Mouse (Mus musculus) cerebellum, adult 2 months (tissue): ENCODE results near the gene Ly6g6f. TPM values are rescaled to one million over a fixed set of nuclear protein-coding genes. Genes with fewer than 3 reads are reported as not detected.
A peak's percentile ranks its signal among the peaks of the same experiment; 100 is the strongest.

Source experiments
- DNase-seq, 2 experiments: peaks; one replicate each; pipeline ENCODE4 v3.0.0; 2021
- H3K27ac ChIP-seq: fragments of 200-500 bp; 2 replicates; pipeline ENCODE4 v1.5.1; 2012; ENCODE audit warnings: low read length, control low read depth, inconsistent platforms; ENCODE audit not compliant: insufficient read depth
- H3K27me3 ChIP-seq: fragments of 200-500 bp; 2 replicates; pipeline ENCODE4 v1.6.1; 2012; ENCODE audit warnings: inconsistent platforms, mild to moderate bottlenecking, low read length, moderate library complexity; ENCODE audit not compliant: control insufficient read depth, insufficient read depth
- H3K4me1 ChIP-seq: fragments of 200-500 bp; 2 replicates; pipeline ENCODE4 v1.6.1; 2011; ENCODE audit warnings: low read length; ENCODE audit not compliant: control insufficient read depth, insufficient read depth
- H3K4me3 ChIP-seq: fragments of 200-500 bp; replicated peaks from 2 replicates; pipeline ENCODE3; 2011; ENCODE audit warnings: mild to moderate bottlenecking, low read depth, low read length, control low read depth; ENCODE audit not compliant: insufficient read depth
- CTCF ChIP-seq: fragments of 200-500 bp; IDR thresholded peaks from 2 replicates; pipeline ENCODE4 v1.5.1; 2011; ENCODE audit warnings: low read depth, mild to moderate bottlenecking, control low read depth, low read length, moderate library complexity, borderline replicate concordance; ENCODE audit not compliant: insufficient read depth
- POLR2A ChIP-seq: fragments of 200-500 bp; IDR thresholded peaks from 2 replicates; pipeline ENCODE4 v1.6.1; 2011; ENCODE audit warnings: low read length, control low read depth, borderline replicate concordance; ENCODE audit not compliant: insufficient read depth
- WGBS: fragments of 180-500 bp; shearing (Covaris S2); methylation state at CpG from one replicate; pipeline ENCODE4 v1.1.7; 2018; 5-methylcytosine and 5-hydroxymethylcytosine counted together
- polyA plus RNA-seq: library from polyadenylated mRNA; depleted of rRNA; stranded (reverse); fragments of >200 nt; gene quantifications from 2 replicates; pipeline ENCODE4 v1.2.3, GENCODE M21; 2012

The Ly6g6f gene
- polyA plus RNA-seq, 1 experiment, result 1.1 TPM

DNA sequence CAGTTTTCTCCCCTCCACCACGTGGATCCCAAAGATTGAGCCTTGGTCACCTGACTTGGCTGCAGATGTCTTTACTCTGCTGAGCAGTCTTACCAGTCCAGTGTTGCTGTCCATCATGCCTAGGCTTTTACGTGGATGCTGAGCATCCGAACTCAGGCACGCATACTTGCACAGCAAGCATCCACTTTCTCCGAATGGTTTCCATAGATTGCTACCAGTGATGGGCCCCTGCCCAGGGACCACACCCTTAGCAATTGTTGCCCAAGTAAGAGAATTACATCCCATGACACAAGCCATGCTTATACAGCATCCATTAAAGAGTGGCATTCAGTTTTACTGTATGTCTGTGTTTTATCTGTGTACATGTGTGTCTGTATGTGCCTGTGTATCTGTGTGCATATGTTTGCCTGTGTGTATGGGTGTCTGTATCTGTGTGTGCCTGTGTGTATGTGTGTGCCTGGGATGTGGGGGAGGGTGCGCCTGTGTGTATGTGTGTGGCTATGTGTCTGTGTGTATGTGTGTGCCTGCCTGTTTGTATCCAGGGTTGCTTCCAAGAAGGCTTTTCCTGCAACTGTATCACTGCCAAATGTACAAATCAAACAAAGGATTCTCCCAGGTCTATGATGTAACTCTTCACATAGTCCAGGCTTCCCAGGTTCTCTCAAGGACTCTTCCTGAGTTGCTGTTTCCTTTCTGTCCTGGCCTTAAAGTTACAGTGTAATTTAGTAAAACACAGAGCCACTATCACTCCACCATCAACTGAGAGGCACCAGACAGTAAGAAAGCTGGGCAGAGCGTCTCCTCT, 29.5 kb downstream of the Ly6g6f start:
- Histone ChIP-seq H3K27ac (no peak overlapping the region), H3K4me3 (no peak overlapping the region), H3K27me3 (no peaks in the 10 kb centered on the region), H3K4me1 (peaks cover 18% of the 10 kb centered on the region)
- no peak for DNase-seq
- 82% methylated on average over 7 of the region's 7 CpGs for WGBS
- TF ChIP-seq CTCF (no peak), POLR2A (no peak)

DNA sequence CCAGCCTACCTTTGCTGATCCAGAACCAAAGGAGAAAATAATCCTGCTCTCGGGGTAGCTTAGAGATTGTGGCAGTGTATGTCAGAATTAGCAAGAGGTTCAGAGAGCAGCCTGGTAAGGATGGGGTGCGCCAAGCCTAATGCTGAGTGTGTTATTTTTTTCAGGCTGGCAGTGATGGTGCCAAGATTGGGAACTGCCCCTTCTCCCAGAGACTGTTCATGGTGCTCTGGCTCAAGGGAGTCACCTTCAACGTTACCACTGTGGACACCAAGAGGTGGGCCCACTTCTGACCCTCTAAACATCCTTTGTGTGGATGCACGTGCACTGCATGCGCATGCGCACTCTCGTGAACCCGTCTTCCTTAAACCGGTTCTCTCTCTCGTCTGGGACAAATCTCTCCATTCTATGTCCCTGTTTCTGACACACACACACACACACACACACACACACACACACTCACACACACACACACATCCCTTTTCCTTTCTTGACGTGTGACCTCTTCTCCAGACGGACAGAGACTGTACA, 33.1 kb downstream of the Ly6g6f start:
- Histone ChIP-seq H3K4me3 (peak overlapping the region; percentile 77), H3K4me1 (peaks cover 12% of the 10 kb centered on the region), H3K27me3 (no peaks in the 10 kb centered on the region), H3K27ac (peak overlapping the region; percentile 96)
- no peak for DNase-seq
- TF ChIP-seq CTCF, result no peak
- 60% methylated on average over 12 of the region's 12 CpGs for WGBS

GRCm38 (mm10) chr17:35051156-35052086, 34.0 kb downstream of the Ly6g6f start:
- H3K27ac ChIP-seq, result peak overlapping the region; percentile 96
- 18% methylated on average over 21 of the region's 21 CpGs for WGBS
- H3K4me3 ChIP-seq, result peak overlapping the region; percentile 77
- H3K4me1 ChIP-seq, result peaks cover 12% of the 10 kb centered on the region
- no peaks in the 10 kb centered on the region for H3K27me3 ChIP-seq
- TF ChIP-seq CTCF (no peak), POLR2A (peak; percentile 18; the same call in 1 of the 2 replicates)
- peak; percentile 62 to 68 for DNase-seq

DNA sequence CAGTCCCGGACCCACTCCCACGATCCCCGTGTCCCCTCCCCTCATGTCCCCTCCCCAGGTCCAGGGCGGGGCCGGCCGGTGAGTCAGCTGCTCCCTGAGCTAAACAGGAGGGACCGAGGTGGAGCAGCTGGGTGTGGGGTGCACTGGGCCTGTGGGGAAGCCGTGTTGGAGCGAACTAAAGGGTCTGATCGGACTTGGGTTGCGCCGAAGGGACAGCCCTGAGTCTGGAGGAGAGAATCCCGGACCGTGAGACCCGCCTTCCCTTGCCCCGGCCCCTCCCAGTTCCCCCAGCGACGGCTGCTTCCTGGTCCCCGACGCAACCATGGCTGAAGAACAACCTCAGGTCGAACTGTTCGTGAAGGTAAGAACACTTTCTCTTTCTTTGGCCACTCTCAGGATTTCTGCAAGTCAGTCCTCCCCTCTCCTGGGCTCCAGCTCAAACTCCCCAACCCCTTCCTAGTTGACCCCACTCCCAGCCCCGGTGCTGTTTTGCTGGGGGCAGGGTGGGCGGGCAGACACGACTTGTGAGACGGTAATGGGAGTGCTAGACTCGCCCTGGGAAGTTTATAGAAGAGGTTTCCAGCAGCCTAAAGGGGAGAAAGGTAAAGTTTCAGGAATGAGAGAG, 35.2 kb downstream of the Ly6g6f start:
- 7% methylated on average over 27 of the region's 27 CpGs for WGBS

GRCm38 (mm10) chr17:35049561-35050016, 35.8 kb downstream of the Ly6g6f start, which contains the start of gene Clic1:
Gene Clic1, plus strand, starts transcription at chr17:35049966.
- peak within 1 kb of the TSS; percentile 81 for H3K4me3 ChIP-seq
- peaks cover 12% of the 10 kb centered on the region for H3K4me1 ChIP-seq
- peak within 1 kb of the TSS; percentile 12; the same call in 1 of the 2 replicates for H3K27ac ChIP-seq
- 20% methylated on average over 11 of the region's 11 CpGs for WGBS
- TF ChIP-seq POLR2A (no peak), CTCF (no peak)
- H3K27me3 ChIP-seq, result no peaks in the 10 kb centered on the region
- DNase-seq, result no peak

More for the DNA sequence above, 35.2 kb downstream of the Ly6g6f start:
- H3K27ac ChIP-seq, result peak overlapping the region; percentile 12; the same call in 1 of the 2 replicates
- TF ChIP-seq CTCF, result no peak
- peak; percentile 30; the same call in 1 of the 2 replicates for TF ChIP-seq POLR2A
- peaks cover 12% of the 10 kb centered on the region for H3K4me1 ChIP-seq
- H3K27me3 ChIP-seq, result no peaks in the 10 kb centered on the region
- H3K4me3 ChIP-seq, result peak overlapping the region; percentile 81
- peak in 1 of 2 experiments; percentile 60 for DNase-seq

- DNase-seq, result no peak
- H3K27me3 ChIP-seq, result no peaks in the 10 kb centered on the region
- no peak overlapping the region for H3K27ac ChIP-seq
- no peak overlapping the region for H3K4me3 ChIP-seq
- H3K4me1 ChIP-seq, result peaks cover 12% of the 10 kb centered on the region
- no peak for TF ChIP-seq CTCF
- TF ChIP-seq POLR2A, result no peak
- 89% methylated on average over 5 of the region's 5 CpGs for whole genome bisulfite sequencing
Observed at GRCm38 (mm10) chr17:35048932-35049440, 36.4 kb downstream of the Ly6g6f start.

DNA sequence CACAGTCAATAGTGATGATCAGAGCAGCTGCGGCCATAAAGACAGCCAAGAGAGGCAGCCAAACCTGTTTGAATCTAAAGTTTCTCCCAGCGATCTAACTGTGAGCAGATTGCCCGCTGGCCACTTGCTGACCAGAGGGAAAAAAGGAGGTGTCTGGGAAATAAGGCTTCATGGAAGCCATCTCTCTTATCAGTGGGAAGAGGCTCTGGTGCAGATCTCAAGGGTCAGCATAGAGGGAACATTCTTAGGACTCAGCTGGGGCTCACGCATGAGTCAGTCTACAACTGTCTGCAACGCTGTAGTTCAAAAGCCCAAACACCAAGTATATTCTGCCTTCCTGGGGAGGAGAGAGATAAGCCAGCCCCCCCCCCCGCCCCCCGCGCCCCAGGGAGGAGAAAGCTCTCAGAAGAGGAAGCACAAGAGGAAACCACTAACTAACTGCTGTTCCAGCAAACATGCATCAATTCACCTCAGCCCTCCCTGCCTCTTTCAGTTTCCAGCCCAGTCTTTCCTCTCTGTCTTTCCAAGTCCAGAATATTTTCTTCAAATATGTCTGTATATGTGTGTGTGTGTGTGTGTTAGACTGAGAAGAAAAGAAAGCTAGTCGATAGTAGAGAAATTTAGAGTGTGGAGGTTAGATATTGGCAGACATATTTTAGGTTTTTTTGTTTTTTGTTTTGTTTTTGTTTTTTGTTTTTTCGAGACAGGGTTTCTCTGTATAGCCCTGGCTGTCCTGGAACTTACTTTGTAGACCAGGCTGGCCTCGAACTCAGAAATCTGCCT, 37.1 kb downstream of the Ly6g6f start:
- Histone ChIP-seq H3K27ac (no peak overlapping the region), H3K4me3 (no peak overlapping the region), H3K4me1 (peaks cover 12% of the 10 kb centered on the region), H3K27me3 (no peaks in the 10 kb centered on the region)
- TF ChIP-seq CTCF (no peak), POLR2A (no peak)
- 39% methylated on average over 11 of the region's 11 CpGs for WGBS
- no peak for DNase-seq
